Mouse (Mus musculus): Measurements from ENCODE around the gene Ppp1r12b.

DNA sequence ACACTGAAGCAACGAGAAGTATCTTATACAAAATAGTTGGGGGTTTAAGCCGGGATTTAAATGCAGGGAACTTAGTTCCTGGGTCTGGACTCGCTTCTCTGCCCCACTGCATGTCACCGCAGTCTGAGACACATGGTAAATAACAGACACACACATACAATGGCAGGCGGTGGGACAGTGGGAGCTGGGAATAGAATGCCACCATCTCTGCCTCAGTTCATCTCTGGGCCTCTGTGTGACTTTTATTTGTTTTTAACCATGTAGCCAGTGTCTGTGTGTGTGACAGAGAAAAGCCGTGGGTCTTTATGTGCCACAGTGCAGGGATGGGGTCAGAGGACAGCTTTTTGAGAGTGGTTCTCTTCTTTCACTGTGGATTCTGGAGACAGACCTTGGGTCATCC lies 130.8 kb downstream of the Ppp1r12b start:
- TF ChIP-seq CTCF (conservative IDR thresholded peaks at IDR 0.05; ENCODE audit: low read length) (no peak), POU5F1 (IDR thresholded peaks at IDR 0.05; ENCODE audit: borderline replicate concordance, low read length) (no peak), NANOG (IDR thresholded peaks at IDR 0.05; ENCODE audit: borderline replicate concordance, low read length) (no peak)
